Mouse (Mus musculus) adrenal gland, postnatal 10 days (tissue): Measurements from ENCODE around the gene Cyp1a1. TPM values are rescaled to one million over a fixed set of nuclear protein-coding genes. Genes with fewer than 3 reads are reported as not detected.

ENCODE experiments used
- DNase-seq: peaks from one replicate; pipeline ENCODE4 v3.0.0; 2021; ENCODE audit warnings: mixed read lengths
- long read RNA-seq, 2 experiments: library from polyadenylated mRNA; stranded (forward); transcript quantifications; one replicate each; pipeline ENCODE4 v2.0.0; 2021
- total RNA-seq, 2 experiments: library from RNA; stranded (reverse); gene quantifications; 2 replicates each; pipeline ENCODE4 v1.2.3; 2021

Gene Cyp1a1
- under 1 TPM; 0.15 to 0.45 TPM for total RNA-seq
- long read RNA-seq, experiment 1: 0 reads
- long read RNA-seq, experiment 2: 0 reads

DNA sequence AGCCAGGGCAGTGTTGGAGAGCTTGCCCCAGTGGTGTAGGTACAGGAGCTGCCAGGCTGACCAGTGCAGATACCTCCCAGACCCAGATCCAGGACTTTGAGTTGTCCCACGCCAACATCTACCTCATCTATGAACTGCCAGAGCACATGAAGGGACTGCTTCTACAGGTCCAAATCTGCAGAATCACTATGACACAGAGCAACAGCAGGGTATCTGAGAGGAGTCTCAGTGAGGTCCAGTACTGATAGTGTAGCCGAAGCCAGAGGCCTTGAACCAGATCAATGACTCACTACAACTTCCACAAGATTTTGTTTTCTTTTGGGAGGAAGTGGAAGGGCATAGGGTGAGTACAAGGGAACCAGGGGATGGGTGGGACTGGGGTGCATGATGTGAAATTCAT lies at the start of gene Cyp1a1:
Cyp1a1 (plus strand) TSS at position 178 of the 400 bp plus-strand sequence.
- no peak for DNase-seq

- DNase-seq: peak; percentile 70
Observed at GRCm38 (mm10) chr9:57638651-57639459, 48.9 kb upstream of the Cyp1a1 start.

DNA sequence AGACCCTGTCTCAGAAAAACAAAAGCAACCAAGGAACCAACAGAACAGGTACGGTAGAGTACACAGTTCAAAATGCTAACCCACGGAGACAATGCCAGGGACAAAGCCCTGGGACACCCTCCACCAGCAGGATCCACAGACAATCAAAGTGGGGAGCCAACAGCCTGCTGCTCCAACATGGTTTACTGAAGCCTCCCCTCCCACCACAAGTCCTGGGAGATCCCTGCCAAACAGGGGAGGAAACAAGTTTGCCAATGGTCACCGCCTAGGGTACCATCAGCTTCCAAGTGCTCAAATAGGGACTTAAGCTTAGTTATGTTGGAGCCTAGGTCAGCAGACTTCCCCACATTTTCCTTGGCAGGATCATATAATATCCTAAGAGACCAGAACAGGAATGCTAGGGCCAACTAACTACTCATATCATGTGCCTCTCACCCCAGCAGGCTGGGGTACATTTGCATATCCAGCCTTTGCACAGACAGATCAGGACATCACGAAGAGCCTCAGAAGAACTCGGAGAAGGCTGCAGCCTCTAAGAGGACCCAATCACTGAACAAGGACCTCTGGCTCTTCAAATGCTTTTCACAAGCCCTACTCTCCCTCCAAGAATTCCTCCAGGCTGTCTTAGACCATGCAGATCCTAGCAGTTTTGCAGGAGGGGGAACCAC lies 47.9 kb upstream of the Cyp1a1 start:
- DNase-seq: no peak

DNA sequence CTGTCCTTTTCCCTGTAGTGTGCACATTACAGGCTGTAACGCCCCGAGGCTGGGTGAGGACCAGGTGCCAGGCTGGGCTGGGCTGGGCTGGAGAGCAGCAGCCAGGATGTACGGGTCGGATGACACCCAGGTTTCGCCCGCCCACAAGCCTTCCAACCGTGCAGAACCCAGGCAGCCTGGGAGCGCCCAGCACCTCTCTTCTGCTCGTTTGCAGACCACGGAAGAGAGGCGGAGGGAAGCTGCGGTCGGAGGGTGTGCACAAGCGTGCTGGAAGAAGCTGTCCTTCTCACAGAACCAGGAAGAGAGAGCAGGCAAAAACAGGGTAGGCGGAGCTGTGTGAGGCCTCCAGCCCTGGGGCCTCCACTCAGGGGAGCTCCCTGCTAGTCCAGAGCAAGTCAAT lies 47.3 kb upstream of the Cyp1a1 start:
- peak; percentile 63 for DNase-seq

- DNase-seq: no peak
Observed at GRCm38 (mm10) chr9:57641022-57641421, 46.7 kb upstream of the Cyp1a1 start.

- no peak for DNase-seq
Observed at GRCm38 (mm10) chr9:57641775-57642550, 45.8 kb upstream of the Cyp1a1 start.

DNA sequence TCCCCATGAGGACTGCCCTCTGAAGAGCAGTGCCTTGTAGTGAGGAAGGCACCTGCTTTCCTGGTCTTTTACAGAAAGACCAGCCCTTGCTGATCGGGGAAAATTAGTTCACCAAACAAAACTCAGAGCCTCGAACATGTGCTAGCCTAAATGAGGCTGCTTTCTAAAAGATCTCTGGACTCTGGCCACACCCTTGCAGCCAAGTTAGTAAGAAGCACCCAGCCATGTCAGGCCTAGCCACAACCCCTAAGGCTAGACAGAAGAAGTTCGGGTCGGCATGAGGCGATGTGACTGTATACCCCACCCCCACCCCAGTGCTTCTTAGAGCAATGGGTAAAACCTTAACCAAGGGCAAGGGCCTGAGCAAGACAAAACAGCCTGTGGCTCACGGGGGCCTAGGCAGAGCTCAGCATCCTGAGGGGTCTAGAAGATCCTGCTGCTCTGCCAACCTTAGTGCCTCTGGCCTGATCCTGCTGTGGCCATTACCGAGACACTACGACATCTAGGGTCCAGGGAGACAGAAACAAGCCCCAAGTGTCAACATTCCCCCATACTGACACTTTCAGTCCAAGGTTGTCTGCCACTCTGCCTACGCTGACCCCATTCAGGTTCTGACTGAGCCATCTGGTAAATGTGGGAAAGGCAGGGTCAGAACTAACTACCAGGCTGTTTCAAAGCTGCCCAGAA lies 44.4 kb upstream of the Cyp1a1 start:
- no peak for DNase-seq

DNA sequence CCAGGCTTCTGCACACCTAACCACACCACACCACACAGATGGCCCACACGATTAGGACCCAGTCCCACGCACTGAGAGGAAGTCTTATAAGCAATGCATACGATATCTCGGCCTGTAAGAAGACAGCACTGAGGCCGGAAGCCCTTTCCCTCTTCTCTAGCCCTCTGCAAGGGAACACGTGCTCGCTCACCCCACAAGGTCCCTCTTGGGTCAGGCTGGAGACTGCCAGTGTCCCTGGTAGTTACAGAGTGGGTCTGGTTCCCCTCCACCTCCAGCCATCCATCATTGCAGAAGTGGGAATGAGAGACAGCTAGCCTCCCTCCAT lies 43.9 kb upstream of the Cyp1a1 start:
- no peak for DNase-seq

GRCm38 (mm10) chr9:57644442-57644943 lies 43.2 kb upstream of the Cyp1a1 start:
- DNase-seq: peak; percentile 49

- peak; percentile 97 for DNase-seq
Observed at GRCm38 (mm10) chr9:57644944-57645893, 42.5 kb upstream of the Cyp1a1 start.

DNA sequence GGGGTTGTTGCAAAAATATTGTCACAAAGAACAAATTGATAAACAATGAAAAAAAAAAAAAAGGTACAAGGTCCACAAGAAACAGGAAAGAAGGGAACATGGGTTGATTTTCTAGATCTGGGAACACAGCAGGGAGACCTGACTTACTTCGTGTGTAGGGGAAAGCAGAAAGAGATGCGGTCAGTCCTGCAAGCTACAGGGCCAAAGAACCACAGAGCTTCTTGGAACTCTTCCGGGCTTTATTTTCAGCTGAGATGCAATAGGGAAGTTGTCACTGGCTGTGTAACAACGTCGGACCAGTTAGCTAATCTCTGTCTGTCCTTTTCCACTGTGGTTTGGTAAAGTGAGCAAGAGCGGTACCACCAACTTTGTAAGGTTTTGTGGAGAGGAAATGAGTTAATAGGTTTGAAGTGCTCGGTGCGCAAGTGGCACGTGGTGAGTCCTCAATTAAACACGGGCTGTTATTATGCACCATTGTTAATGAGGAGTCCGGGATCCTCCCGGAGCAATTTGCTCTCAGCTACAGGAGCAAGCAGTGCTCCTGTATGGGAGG lies 41.1 kb upstream of the Cyp1a1 start:
- no peak for DNase-seq

- no peak for DNase-seq
Observed at GRCm38 (mm10) chr9:57647286-57648108, 40.2 kb upstream of the Cyp1a1 start.

- no peak for DNase-seq
Observed at GRCm38 (mm10) chr9:57650130-57650785, 37.5 kb upstream of the Cyp1a1 start.

- no peak for DNase-seq
Observed at GRCm38 (mm10) chr9:57650786-57651311, 36.9 kb upstream of the Cyp1a1 start.

GRCm38 (mm10) chr9:57652351-57652750 lies 35.4 kb upstream of the Cyp1a1 start:
- no peak for DNase-seq

DNA sequence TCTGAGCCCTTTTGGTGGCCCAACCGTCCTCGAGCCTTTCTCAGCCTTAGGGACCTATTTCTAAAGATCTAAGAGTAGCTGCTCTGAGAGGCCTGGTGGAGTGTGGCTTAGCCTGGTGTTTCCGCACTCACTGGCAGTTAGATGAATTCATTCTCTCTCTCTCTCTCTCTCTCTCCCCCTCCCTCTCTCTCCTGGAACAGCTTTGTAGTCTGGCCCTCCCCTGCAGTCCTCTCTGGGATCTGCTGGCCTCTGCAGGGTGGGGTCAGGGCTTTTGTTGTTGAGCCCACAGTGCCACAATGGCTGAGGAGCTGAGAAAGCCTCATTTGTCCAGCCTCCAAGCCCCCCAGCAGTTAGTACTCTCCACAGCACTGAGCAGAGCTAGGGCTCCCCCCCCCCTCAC lies 34.9 kb upstream of the Cyp1a1 start:
- DNase-seq: no peak

DNA sequence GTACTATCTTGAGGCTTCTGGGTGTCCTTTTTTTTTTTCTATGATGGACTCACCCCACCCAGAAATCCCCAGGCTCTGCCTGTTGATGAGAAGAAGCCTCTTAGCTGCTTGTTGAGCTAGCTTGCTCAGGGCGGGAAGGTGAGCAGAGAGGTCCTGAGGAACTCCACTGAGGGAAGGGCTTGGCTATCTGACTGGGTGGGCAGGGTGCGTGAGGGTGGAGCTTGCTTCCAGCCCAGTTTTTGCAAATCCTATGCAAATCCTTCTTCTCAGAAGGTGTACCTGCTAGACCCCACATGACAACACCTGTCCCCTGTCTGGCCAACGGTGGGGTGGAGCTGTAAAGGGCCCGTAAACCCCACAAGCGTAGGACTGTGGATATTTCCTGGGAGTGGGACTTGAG lies 34.4 kb upstream of the Cyp1a1 start, which contains the start of gene Csk:
Csk (minus strand) TSS at position 349 of the 400 bp plus-strand sequence.
- no peak for DNase-seq

- no peak for DNase-seq
Observed at GRCm38 (mm10) chr9:57654966-57655365, 32.8 kb upstream of the Cyp1a1 start.

GRCm38 (mm10) chr9:57655749-57656148 lies 32.0 kb upstream of the Cyp1a1 start:
- peak; percentile 97 for DNase-seq
